Mouse (Mus musculus): ENCODE data around the gene Ptgfrn. TPM values are rescaled to one million over a fixed set of nuclear protein-coding genes. Genes with fewer than 3 reads are reported as not detected.

The Ptgfrn gene
- polyA plus RNA-seq, 1 experiment from 2014 or later, result 4.8 TPM

DNA sequence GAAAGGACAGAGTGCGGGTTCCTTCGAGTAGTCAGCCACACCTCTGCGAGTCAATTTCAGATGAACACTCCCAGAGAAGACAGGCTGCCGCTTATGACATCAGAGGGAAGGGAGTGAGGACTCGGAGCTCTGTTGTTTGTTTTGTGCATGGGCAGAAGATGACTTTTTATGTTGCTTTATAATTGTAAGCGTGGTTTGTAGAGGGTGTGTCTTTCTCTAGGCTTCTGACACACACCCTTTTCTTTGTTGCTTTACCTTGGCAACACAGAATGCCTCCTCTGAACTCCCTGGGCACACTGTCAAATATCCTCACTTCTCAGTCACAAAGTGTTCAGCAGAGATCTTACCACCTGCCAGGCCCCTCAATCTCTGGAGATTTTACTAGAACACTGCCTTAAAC is 43.9 kb downstream of the Ptgfrn start:
- H3K36me3 ChIP-seq (ENCODE audit: control insufficient read depth, insufficient read depth, low read length), result no peaks in the 10 kb centered on the region
- peaks cover 18% of the 10 kb centered on the region for H3K4me1 ChIP-seq (replicated peaks; ENCODE audit: control insufficient read depth, insufficient read depth, low read length)
- H3K9ac ChIP-seq (ENCODE audit: low read length), result no peak overlapping the region
- H3K9me3 ChIP-seq (ENCODE audit: control insufficient read depth, low read length), result no peaks in the 10 kb centered on the region
- H3K4me3 ChIP-seq (ENCODE audit: low read length), result no peak overlapping the region
- H3K27ac ChIP-seq (ENCODE audit: low read length), result no peak overlapping the region
- H3K4me2 ChIP-seq (ENCODE audit: low read depth, low read length), result no peak overlapping the region
- 76% methylated on average over 6 of the region's 6 CpGs for WGBS
- ATAC-seq (ENCODE audit: low read depth), result no peak
- no peaks in the 10 kb centered on the region for H3K27me3 ChIP-seq (ENCODE audit: control insufficient read depth, insufficient read depth, low read depth, low read length)

DNA sequence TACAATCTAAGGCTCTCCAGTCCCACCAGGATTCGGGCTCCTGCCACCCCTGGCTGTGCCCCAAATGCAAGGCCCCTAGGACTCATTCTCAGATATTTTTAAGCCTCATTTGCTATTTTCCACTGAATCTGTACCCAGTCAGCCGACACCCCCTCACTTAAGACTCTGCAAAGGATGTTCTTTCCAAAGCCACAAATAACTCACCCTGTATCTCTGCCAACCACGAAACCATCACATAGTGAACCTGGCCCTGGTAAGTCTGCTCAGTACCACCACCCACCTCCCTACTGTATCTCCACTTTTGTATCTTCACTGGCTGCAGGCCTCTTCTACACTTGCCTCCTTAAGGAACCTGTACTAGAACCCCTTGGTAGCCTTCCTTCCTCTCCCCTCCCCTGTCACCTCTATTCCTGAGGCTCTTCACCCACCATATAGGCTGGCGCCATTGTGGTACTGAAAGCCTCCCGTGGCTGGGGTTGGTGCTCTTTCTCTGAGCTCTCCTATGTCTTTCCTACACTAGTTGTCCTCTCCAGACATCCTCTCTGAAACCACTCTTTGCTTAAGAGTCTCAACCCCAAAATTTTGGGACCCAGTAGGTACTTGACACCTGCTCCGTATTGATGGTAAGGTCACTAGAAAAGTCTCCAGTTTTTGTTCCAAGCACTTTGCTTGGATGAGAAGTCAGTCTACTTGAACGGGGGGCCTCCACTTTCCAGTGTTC is 48.1 kb downstream of the Ptgfrn start:
- H3K27ac ChIP-seq (ENCODE audit: low read length), result no peak overlapping the region
- no peak overlapping the region for H3K4me2 ChIP-seq (ENCODE audit: low read depth, low read length)
- peaks cover 6% of the 10 kb centered on the region for H3K4me1 ChIP-seq (replicated peaks; ENCODE audit: control insufficient read depth, insufficient read depth, low read length)
- no peak overlapping the region for H3K9ac ChIP-seq (ENCODE audit: low read length)
- H3K27me3 ChIP-seq (ENCODE audit: control insufficient read depth, insufficient read depth, low read depth, low read length), result no peaks in the 10 kb centered on the region
- 86% methylated on average over 7 of the region's 7 CpGs for WGBS
- no peak overlapping the region for H3K4me3 ChIP-seq (ENCODE audit: low read length)
- H3K36me3 ChIP-seq (ENCODE audit: control insufficient read depth, insufficient read depth, low read length), result peaks cover 3% of the 10 kb centered on the region
- no peaks in the 10 kb centered on the region for H3K9me3 ChIP-seq (ENCODE audit: control insufficient read depth, low read length)
- ATAC-seq (ENCODE audit: low read depth), result no peak

DNA sequence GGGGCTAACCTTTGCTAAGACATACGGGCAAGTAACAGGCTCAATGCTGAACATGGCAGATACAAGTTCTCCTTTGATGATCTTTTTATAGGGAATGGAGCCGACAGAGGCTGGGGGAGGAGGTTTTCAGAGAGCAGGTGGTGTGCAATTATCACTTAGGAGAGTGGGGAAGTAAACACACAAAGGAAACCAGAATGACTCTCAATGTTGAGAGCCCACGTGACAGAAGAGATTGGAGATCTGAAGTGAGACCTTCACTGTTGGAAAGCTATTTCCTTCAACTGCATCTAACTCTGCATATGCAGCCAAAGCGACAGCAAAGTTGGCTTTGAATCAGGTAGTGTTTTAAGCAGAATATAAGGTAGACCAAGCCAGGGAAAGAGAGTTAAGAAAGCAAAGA is 50.9 kb downstream of the Ptgfrn start:
- no peak overlapping the region for H3K4me3 ChIP-seq (ENCODE audit: low read length)
- no peaks in the 10 kb centered on the region for H3K27me3 ChIP-seq (ENCODE audit: control insufficient read depth, insufficient read depth, low read depth, low read length)
- H3K9me3 ChIP-seq (ENCODE audit: control insufficient read depth, low read length), result no peaks in the 10 kb centered on the region
- peak; percentile 28; the same call in 1 of the 2 replicates for ATAC-seq (ENCODE audit: low read depth)
- H3K9ac ChIP-seq (ENCODE audit: low read length), result no peak overlapping the region
- peaks cover 5% of the 10 kb centered on the region for H3K36me3 ChIP-seq (ENCODE audit: control insufficient read depth, insufficient read depth, low read length)
- 42% methylated on average over 4 of the region's 4 CpGs for WGBS
- peaks cover 6% of the 10 kb centered on the region for H3K4me1 ChIP-seq (replicated peaks; ENCODE audit: control insufficient read depth, insufficient read depth, low read length)
- no peak overlapping the region for H3K4me2 ChIP-seq (ENCODE audit: low read depth, low read length)
- H3K27ac ChIP-seq (ENCODE audit: low read length), result no peak overlapping the region

DNA sequence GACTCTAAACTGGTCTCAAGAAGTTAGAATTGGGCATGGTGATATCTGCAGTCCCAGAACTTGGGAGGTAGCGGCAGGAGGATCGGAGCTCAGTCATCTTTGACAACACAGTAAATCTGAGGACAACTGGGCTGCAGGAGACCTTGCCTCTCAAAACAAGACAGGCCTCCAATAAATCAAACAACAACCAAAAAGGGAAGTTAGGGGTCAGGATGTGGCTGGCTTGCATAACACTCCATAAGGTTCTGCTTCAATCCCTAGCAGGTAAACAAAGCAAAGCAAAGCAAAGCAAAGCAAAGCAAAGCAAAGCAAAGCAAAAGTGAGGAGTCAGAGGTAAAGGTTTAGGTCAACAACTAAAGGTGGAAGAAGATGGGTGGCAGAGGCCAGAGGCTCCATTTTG is 51.9 kb downstream of the Ptgfrn start:
- Histone ChIP-seq H3K9ac (ENCODE audit: low read length) (no peak overlapping the region), H3K4me1 (replicated peaks; ENCODE audit: control insufficient read depth, insufficient read depth, low read length) (peaks cover 6% of the 10 kb centered on the region), H3K27me3 (ENCODE audit: control insufficient read depth, insufficient read depth, low read depth, low read length) (no peaks in the 10 kb centered on the region), H3K9me3 (ENCODE audit: control insufficient read depth, low read length) (no peaks in the 10 kb centered on the region), H3K27ac (ENCODE audit: low read length) (no peak overlapping the region), H3K36me3 (ENCODE audit: control insufficient read depth, insufficient read depth, low read length) (peaks cover 5% of the 10 kb centered on the region), H3K4me3 (ENCODE audit: low read length) (no peak overlapping the region), H3K4me2 (ENCODE audit: low read depth, low read length) (no peak overlapping the region)
- 90% methylated on average over 2 of the region's 2 CpGs for WGBS
- no peak for ATAC-seq (ENCODE audit: low read depth)

DNA sequence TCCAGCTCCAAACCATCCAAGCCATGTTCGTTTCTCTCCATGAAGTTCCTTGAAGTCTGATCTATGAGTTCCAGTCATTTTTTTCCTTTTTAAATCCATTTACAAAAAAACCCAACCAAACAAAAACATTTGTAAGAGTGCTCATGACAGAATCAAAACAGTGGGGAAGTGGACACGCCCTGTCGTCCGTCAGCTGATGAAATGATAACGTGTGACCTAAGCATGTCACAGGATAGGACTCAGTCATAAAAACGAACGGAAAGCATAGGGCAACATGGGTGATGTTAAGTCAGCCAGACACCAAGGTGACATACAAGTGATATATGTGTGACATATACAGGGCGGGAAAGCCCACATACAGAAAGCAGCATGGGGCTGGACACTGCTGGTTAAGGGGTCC is 54.9 kb downstream of the Ptgfrn start:
- Histone ChIP-seq H3K4me3 (ENCODE audit: low read length) (no peak overlapping the region), H3K9me3 (ENCODE audit: control insufficient read depth, low read length) (no peaks in the 10 kb centered on the region), H3K36me3 (ENCODE audit: control insufficient read depth, insufficient read depth, low read length) (peaks cover 8% of the 10 kb centered on the region), H3K4me2 (ENCODE audit: low read depth, low read length) (no peak overlapping the region), H3K27ac (ENCODE audit: low read length) (no peak overlapping the region), H3K4me1 (replicated peaks; ENCODE audit: control insufficient read depth, insufficient read depth, low read length) (peaks cover 6% of the 10 kb centered on the region), H3K27me3 (ENCODE audit: control insufficient read depth, insufficient read depth, low read depth, low read length) (no peaks in the 10 kb centered on the region), H3K9ac (ENCODE audit: low read length) (no peak overlapping the region)
- no peak for ATAC-seq (ENCODE audit: low read depth)
- 72% methylated on average over 8 of the region's 8 CpGs for WGBS

DNA sequence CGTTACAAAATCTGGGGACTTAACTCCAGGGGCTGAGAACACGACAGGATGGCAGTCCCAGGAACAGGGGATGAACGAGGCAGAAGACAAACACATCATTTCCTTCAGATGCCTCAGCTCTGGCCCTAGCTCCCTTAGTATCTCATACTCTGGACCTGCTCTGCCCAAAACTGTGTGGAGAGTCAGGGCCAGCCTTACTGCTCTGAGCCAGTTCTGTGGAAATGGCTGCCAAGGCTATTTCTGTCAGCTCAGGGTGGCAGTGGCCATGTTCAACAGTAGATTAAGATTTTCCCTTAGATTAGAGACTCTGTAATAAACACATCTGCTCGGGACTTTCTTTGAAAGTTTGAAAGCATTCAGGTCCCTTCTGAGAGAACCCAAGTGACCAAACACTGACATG is 58.5 kb downstream of the Ptgfrn start:
- Histone ChIP-seq H3K9me3 (ENCODE audit: control insufficient read depth, low read length) (no peaks in the 10 kb centered on the region), H3K4me2 (ENCODE audit: low read depth, low read length) (no peak overlapping the region), H3K9ac (ENCODE audit: low read length) (no peak overlapping the region), H3K27me3 (ENCODE audit: control insufficient read depth, insufficient read depth, low read depth, low read length) (no peaks in the 10 kb centered on the region), H3K27ac (ENCODE audit: low read length) (no peak overlapping the region), H3K36me3 (ENCODE audit: control insufficient read depth, insufficient read depth, low read length) (peaks cover 7% of the 10 kb centered on the region; the same call in 1 of the 2 replicates), H3K4me3 (ENCODE audit: low read length) (no peak overlapping the region), H3K4me1 (replicated peaks; ENCODE audit: control insufficient read depth, insufficient read depth, low read length) (peaks cover 9% of the 10 kb centered on the region; the same call in 1 of the 2 replicates)
- WGBS, result 55% methylated on average over 4 of the region's 4 CpGs
- no peak for ATAC-seq (ENCODE audit: low read depth)

DNA sequence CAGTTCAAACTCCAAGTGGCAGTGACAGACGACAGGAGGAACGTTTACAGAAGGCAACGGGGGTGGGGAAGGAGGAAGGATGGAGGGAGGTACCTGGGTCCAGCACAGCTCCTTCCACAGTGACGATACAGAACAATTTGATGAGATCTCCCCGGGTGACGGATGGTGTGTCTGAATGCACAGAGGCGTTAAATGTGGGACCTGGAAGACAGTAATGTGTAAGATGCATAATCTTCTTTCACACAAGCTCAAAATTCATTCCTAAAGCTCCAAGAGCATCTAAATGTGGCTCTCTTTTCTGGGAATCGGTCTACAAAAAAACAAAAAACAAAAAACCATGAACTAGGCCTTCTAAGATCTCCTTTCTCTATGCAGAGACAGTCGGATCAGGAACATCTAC is 60.1 kb downstream of the Ptgfrn start:
- H3K9me3 ChIP-seq (ENCODE audit: control insufficient read depth, low read length), result no peaks in the 10 kb centered on the region
- no peak overlapping the region for H3K9ac ChIP-seq (ENCODE audit: low read length)
- H3K27ac ChIP-seq (ENCODE audit: low read length), result no peak overlapping the region
- H3K4me3 ChIP-seq (ENCODE audit: low read length), result no peak overlapping the region
- no peak for ATAC-seq (ENCODE audit: low read depth)
- peaks cover 7% of the 10 kb centered on the region; the same call in 1 of the 2 replicates for H3K36me3 ChIP-seq (ENCODE audit: control insufficient read depth, insufficient read depth, low read length)
- no peak overlapping the region for H3K4me2 ChIP-seq (ENCODE audit: low read depth, low read length)
- H3K4me1 ChIP-seq (replicated peaks; ENCODE audit: control insufficient read depth, insufficient read depth, low read length), result peaks cover 9% of the 10 kb centered on the region; the same call in 1 of the 2 replicates
- WGBS, result 60% methylated on average over 9 of the region's 9 CpGs
- no peaks in the 10 kb centered on the region for H3K27me3 ChIP-seq (ENCODE audit: control insufficient read depth, insufficient read depth, low read depth, low read length)

DNA sequence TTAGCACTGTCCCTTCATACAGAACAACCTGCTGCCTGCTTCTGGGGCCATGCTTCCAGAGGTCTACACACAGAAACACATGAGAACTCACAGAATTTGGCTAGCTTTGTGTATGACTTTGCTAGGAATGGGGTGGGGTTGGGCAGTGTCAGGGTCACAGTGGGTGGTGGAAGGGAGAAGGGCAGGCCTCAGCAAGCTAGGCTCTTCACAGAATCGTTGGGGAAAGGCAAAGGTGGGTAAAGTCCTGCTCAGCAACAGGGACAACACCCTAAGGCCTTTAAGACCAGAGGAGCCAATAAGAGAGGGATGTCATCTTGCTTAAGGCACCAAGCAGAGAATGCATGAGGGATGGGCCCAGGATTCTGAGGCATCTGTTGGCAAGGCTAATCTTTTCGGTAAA is 61.3 kb downstream of the Ptgfrn start:
- Histone ChIP-seq H3K27me3 (ENCODE audit: control insufficient read depth, insufficient read depth, low read depth, low read length) (no peaks in the 10 kb centered on the region), H3K4me1 (replicated peaks; ENCODE audit: control insufficient read depth, insufficient read depth, low read length) (peaks cover 9% of the 10 kb centered on the region; the same call in 1 of the 2 replicates), H3K4me2 (ENCODE audit: low read depth, low read length) (no peak overlapping the region), H3K4me3 (ENCODE audit: low read length) (no peak overlapping the region), H3K27ac (ENCODE audit: low read length) (no peak overlapping the region), H3K36me3 (ENCODE audit: control insufficient read depth, insufficient read depth, low read length) (peaks cover 5% of the 10 kb centered on the region; the same call in 1 of the 2 replicates), H3K9ac (ENCODE audit: low read length) (no peak overlapping the region), H3K9me3 (ENCODE audit: control insufficient read depth, low read length) (no peaks in the 10 kb centered on the region)
- no peak for ATAC-seq (ENCODE audit: low read depth)
- WGBS, result 76% methylated on average over 2 of the region's 2 CpGs

DNA sequence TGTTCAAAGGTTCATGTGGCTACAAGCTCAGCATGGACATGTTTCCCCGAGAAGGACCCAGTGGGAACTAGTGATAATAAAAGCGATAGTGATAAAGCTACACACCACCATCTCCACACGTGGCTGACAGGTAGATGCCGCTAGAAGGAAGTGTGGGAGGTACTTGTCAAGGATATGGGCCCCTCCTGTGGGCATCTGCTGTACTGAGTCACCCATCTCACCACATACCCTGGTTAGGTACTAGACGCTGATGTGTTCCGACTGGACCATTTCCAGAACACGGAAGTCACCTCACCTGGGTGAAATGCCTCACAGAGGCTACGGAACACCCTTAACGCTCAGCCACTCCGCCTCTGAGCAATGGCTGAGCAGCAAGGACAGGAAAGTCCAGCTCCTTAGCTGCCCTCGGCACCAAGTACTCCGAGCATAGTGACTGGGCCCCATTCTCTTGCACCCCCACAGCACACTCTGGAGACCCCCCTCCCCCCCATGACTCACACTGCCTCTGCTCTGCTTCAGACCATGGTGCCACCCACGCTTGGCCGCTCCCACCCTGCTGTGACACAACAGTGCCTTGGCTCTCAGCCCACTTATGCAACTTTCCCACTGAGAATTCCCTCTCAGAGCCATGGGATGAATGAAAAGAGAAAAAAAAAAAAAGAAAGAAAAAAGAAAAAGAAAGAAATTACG is 62.3 kb downstream of the Ptgfrn start:
- ATAC-seq (ENCODE audit: low read depth), result peak; percentile 83
- 70% methylated on average over 15 of the region's 15 CpGs for WGBS

More for the DNA sequence above, 62.3 kb downstream of the Ptgfrn start:
- peaks cover 8% of the 10 kb centered on the region; the same call in 1 of the 2 replicates for H3K36me3 ChIP-seq (ENCODE audit: control insufficient read depth, insufficient read depth, low read length)
- H3K9ac ChIP-seq (ENCODE audit: low read length), result no peak overlapping the region
- H3K4me2 ChIP-seq (ENCODE audit: low read depth, low read length), result no peak overlapping the region
- H3K27me3 ChIP-seq (ENCODE audit: control insufficient read depth, insufficient read depth, low read depth, low read length), result no peaks in the 10 kb centered on the region
- no peak overlapping the region for H3K4me3 ChIP-seq (ENCODE audit: low read length)
- H3K9me3 ChIP-seq (ENCODE audit: control insufficient read depth, low read length), result no peaks in the 10 kb centered on the region
- peaks cover 9% of the 10 kb centered on the region; the same call in 1 of the 2 replicates for H3K4me1 ChIP-seq (replicated peaks; ENCODE audit: control insufficient read depth, insufficient read depth, low read length)
- no peak overlapping the region for H3K27ac ChIP-seq (ENCODE audit: low read length)

Measured in lung, embryonic 16.5 days (tissue).